Mouse (Mus musculus): ENCODE measurements around the gene Cacna1c.

GRCm38 (mm10) chr6:119175078-119175853, 21.0 kb downstream of the Cacna1c start, which contains the start of gene Dcp1b:
- TF ChIP-seq GATA1 (IDR thresholded peaks at IDR 0.05; ENCODE audit: borderline replicate concordance, low read length) (no peak), FLI1 (IDR thresholded peaks at IDR 0.05; ENCODE audit: low read length) (peak; percentile 25; the same call in 1 of the 2 replicates)

Data from megakaryocyte, embryonic 14.5 days (primary cell).